ENCODE assay signal across 1 mouse cellular context in the genomic region with DNA sequence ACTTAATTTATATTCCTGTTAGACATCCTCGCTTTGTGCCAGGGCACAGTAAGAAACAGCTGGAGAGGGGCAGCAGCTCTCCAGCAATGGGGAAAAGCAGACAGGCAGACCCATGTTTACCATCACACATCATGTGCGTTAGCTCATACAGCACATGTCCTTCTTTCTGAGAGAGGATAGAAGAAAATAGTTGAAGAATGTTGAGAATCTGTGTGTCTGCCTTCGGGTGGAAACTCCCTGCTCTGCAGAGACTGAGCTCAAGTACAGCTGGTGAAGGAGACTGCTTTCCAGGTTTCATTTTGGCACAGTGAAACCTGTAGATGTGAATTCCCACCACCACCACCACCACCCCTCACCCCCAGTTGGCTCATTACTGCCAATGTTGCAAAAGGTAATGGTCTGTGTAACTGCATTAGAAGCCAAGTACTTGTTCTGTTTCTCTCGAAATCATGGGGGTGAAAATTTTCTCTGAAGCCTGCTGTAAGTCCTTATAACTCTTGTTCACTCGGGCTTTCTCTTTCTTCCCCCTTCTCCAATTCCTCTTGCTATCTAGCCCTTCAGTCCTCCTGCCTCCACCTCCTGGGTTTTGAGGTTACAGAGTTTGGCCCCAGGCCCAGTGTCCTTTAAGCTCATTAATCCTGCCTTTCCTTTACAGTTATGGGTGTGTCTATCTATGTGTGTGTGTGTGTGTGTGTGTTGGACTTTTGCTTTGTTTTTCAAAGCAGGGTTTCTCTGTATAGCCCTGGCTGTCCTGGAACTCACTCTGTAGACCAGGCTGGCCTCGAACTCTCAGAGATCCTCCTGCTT.
A peak's percentile ranks its signal among the peaks of the same experiment; 100 is the strongest.
TF ChIP-seq lines count a peak whose summit lies in the region.

No protein-coding gene starts in this region.

TF ChIP-seq in MEL, 35 proteins besides CTCF, POLR2A, EP300 and RAD21 (continued from another document):
- TF ChIP-seq MAZ (IDR thresholded peaks at IDR 0.05; ENCODE audit: low read depth, low read length) (no peak), MAFK (IDR thresholded peaks at IDR 0.05; ENCODE audit: borderline replicate concordance, low read depth, low read length) (no peak), NRF1 (IDR thresholded peaks at IDR 0.05; ENCODE audit: insufficient read depth, low read depth, low read length, poor library complexity, severe bottlenecking) (no peak), GATA1 (IDR thresholded peaks at IDR 0.05; ENCODE audit: low read depth, low read length) (peak; percentile 71), POLR2AphosphoS2 (IDR thresholded peaks at IDR 0.05; ENCODE audit: low read length) (no peak), ZC3H11A (IDR thresholded peaks at IDR 0.05; ENCODE audit: low read depth, low read length) (no peak), UBTF (IDR thresholded peaks at IDR 0.05; ENCODE audit: borderline replicate concordance, insufficient read depth, low read depth, low read length) (no peak), MYC (IDR thresholded peaks at IDR 0.05; ENCODE audit: low read depth, low read length) (no peak), ZMIZ1 (IDR thresholded peaks at IDR 0.05; ENCODE audit: low read depth, low read length) (no peak), POLR2AphosphoS5 (IDR thresholded peaks at IDR 0.05; ENCODE audit: borderline replicate concordance, low read depth, low read length) (no peak), TCF12 (IDR thresholded peaks at IDR 0.05; ENCODE audit: low read depth, low read length) (peak; percentile 77), GABPA (IDR thresholded peaks at IDR 0.05; ENCODE audit: low read depth, low read length) (no peak), NELFE (IDR thresholded peaks at IDR 0.05; ENCODE audit: low read depth, low read length) (no peak), USF1 (IDR thresholded peaks at IDR 0.05; ENCODE audit: low read depth, low read length) (no peak), RCOR1 (IDR thresholded peaks at IDR 0.05; ENCODE audit: low read depth, low read length) (peak; percentile 83), MYB (IDR thresholded peaks at IDR 0.05; ENCODE audit: low read depth, low read length) (peak; percentile 57), CHD2 (IDR thresholded peaks at IDR 0.05; ENCODE audit: low read length) (no peak), HCFC1 (IDR thresholded peaks at IDR 0.05; ENCODE audit: low read depth, low read length) (no peak), BHLHE40 (IDR thresholded peaks at IDR 0.05; ENCODE audit: borderline replicate concordance, low read depth, low read length) (0 out of 2 replicates have a peak, but pooled peaks have one; percentile 38), SMC3 (IDR thresholded peaks at IDR 0.05; ENCODE audit: low read depth, low read length) (no peak; the same call in 1 of the 2 replicates)
